Mouse (Mus musculus): ENCODE results near the gene Emx1. TPM values are rescaled to one million over a fixed set of nuclear protein-coding genes. Genes with fewer than 3 reads are reported as not detected.
"Not testable (repeated sequence)": the region's sequence is repeated elsewhere in the genome, so short reads cannot be mapped to it uniquely, and the experiment has no call there.

The Emx1 gene
- not detected in 2 replicates for total RNA-seq (2021)
- long read RNA-seq, experiment 1, result 0 reads
- long read RNA-seq, experiment 2, result 0 reads

DNA sequence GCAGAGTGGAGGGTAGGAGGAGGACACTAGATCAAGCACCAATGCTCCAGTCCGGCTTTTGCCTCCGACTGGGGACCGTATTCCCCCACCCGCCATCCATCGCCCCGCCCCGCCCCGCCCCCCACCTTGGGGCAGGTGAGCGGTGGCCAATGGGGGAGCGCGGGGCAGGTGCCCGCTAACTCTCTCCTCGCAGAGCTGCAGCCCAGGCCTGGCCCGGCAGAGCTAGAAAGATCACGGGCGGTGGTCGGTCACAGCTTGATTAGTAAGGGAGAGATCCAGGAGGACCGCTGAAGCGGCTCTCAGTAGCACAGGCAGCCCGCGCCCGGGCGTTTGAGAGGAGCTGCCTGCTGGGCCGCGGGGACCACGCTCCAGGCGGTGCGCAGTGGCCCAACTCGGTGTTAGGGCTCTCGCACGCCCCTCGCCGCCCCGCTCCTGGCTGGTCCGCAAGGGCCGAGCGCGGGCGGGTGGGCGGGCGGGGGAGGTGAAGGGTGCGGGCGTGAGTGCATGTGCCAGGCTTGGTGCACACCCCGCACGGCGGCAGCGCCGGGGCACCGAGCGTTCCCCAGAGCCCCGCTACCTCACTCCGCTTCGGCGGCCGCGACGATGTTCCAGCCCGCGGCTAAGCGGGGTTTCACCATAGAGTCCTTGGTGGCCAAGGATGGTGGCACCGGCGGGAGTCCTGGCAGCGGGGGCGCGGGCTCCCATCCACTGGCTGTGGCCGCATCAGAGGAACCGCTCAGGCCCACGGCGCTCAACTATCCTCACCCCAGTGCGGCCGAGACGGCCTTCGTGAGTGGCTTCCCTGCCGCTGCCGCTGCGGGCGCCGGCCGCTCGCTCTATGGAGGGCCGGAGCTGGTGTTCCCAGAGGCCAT lies at the start of gene Emx1:
Gene Emx1 (plus strand): TSS at position 99 of the 872 bp plus-strand sequence.
- peak; percentile 31 for DNase-seq

GRCm38 (mm10) chr6:85139534-85139933 lies 47.7 kb upstream of the Emx1 start:
- no peak for DNase-seq

- DNase-seq, result peak; percentile 73
Observed at GRCm38 (mm10) chr6:85141013-85141412, 46.2 kb upstream of the Emx1 start.

GRCm38 (mm10) chr6:85144466-85144865 lies 42.8 kb upstream of the Emx1 start:
- no peak for DNase-seq

DNA sequence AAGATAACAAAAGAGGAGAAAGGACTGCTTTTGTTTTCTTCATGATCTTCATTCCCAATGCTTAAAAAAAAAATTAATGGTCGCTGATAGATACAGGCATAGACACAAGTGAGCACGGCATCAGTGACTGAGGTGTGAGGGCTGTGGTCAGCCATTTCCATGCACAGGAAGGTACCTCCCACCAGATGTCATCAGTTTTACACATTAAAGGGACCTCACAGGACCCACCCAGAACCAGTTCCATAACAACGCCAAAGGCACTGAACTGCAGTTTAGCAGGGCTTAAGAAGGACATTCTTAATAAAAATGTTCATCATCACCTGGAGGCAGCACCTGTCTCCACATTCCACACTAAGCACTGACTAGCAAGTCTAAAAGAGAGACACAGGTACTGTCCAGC lies 39.6 kb upstream of the Emx1 start:
- no peak for DNase-seq

DNA sequence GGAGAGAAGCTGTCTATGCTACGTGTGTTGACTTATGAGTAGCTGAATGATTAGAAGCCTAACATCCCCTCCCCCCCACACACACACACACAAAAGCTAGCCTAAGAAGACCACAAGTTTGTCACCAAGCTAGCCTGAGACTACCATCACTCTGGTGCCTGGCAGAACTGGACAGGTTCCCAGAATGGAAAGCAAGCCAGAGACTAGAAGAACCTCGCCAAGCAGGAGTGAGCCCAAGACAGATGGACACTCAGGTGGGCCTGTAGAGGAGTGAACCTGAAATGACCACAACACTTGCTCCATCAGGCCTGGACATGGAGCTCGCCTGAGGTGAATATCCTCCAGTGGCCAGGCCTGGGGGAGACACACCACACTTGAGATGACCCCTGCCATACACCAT lies 36.9 kb upstream of the Emx1 start:
- no peak for DNase-seq

- DNase-seq, result peak; percentile 86
Observed at GRCm38 (mm10) chr6:85153970-85154540, 33.2 kb upstream of the Emx1 start.

- peak; percentile 65 for DNase-seq
Observed at GRCm38 (mm10) chr6:85154861-85155528, 32.2 kb upstream of the Emx1 start.

GRCm38 (mm10) chr6:85156551-85156950 lies 30.7 kb upstream of the Emx1 start:
- not testable (repeated sequence) for DNase-seq

GRCm38 (mm10) chr6:85158040-85158804 lies 29.0 kb upstream of the Emx1 start:
- DNase-seq, result peak; percentile 27

GRCm38 (mm10) chr6:85159092-85159760 lies 28.0 kb upstream of the Emx1 start:
- DNase-seq, result peak; percentile 74

- DNase-seq, result peak; percentile 84
Observed at GRCm38 (mm10) chr6:85160201-85160923, 26.9 kb upstream of the Emx1 start.

DNA sequence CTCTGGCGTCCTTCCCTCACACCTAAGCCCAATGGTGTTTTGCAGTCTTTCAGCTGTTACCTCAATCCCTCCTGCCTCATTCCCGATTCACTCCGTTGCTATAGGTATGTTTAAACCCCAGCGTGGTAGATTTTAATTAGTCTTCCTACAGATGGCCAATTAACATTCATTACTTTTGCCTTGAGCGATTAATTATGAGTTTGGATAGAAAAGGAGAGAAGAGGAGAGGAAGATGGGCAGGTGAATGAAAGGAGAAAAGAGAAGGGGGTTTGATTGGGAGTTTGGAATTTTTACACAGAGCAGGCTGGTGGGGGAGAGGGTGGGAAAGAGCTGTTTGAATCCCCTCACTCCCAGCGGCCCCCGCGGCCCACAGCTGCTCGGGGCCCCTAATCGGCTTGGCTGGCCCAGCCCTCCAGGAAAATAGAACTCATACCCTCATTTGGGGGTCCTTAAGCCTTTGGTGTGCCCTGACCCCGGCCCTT lies 21.8 kb upstream of the Emx1 start:
- DNase-seq, result no peak

- no peak for DNase-seq
Observed at GRCm38 (mm10) chr6:85179569-85179968, 7.7 kb upstream of the Emx1 start.

DNA sequence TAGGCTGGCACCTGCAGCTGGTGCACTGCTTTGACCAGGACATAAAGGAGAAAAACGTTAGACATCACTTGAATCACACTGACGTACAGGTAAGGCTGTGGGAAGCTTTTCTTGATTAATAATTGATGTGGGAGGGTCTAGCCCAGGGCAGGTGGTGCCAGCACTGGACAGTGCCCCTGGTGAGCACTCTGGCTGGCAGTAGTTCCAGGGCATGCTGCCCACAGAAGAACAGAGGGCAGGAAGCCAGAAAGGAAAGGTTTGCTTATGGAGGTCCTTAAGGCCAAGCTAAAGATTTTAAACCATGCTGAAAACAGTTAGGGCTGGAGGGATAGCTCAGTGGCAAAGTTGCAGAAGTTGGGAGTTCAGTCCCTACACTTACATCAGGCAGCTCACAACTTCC lies 7.2 kb upstream of the Emx1 start:
- DNase-seq, result no peak

- DNase-seq, result no peak
Observed at GRCm38 (mm10) chr6:85183951-85184350, 3.3 kb upstream of the Emx1 start.

- no peak for DNase-seq
Observed at GRCm38 (mm10) chr6:85186033-85186743, 1.1 kb upstream of the Emx1 start.

DNA sequence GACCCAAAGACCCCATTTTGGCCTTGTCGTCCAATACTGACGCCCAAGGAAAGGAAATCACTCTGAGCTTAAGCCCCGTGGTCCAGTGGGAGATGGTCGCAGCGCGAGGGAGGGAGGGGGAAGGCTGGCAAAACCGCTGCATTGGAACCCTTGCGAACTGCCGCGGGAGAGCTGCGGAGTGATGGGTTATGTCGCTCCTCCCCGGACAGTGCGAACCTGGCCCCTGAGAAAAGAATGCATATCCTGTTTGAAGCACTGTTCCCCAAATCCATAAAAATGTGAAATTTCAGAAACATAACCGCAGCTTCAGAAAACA lies 536 bp upstream of the Emx1 start:
- DNase-seq, result no peak

- no peak for DNase-seq
Observed at GRCm38 (mm10) chr6:85188256-85189110, 1.2 kb downstream of the Emx1 start.

All from adrenal gland, postnatal 14 days (tissue).